Mouse (Mus musculus) lung, adult 2 months (tissue): ENCODE measurements around the gene Zfp366. TPM values are rescaled to one million over a fixed set of nuclear protein-coding genes. Genes with fewer than 3 reads are reported as not detected.

ENCODE experiments used
- DNase-seq: peaks from one replicate; pipeline ENCODE4 v3.0.0; 2022
- H3K4me1 ChIP-seq: fragments of 200-500 bp; 2 replicates; pipeline ENCODE4 v1.6.1; 2011; ENCODE audit warnings: low read length; ENCODE audit not compliant: control insufficient read depth, insufficient read depth
- H3K4me3 ChIP-seq: fragments of 200-500 bp; replicated peaks from 2 replicates; pipeline ENCODE3; 2011; ENCODE audit warnings: low read depth, mild to moderate bottlenecking, control low read depth, low read length; ENCODE audit errors: extremely low read depth
- CTCF ChIP-seq: fragments of 200-500 bp; IDR thresholded peaks from 2 replicates; pipeline ENCODE4 v1.5.1; 2011; ENCODE audit warnings: mild to moderate bottlenecking, low read length, control low read depth; ENCODE audit not compliant: insufficient read depth
- POLR2A ChIP-seq: fragments of 200-500 bp; IDR thresholded peaks from 2 replicates; pipeline ENCODE4 v1.6.1; 2011; ENCODE audit warnings: low read depth, mild to moderate bottlenecking, control low read depth, low read length, borderline replicate concordance; ENCODE audit errors: extremely low read depth
- WGBS: fragments of 180-500 bp; shearing (Covaris S2); methylation state at CpG from one replicate; pipeline ENCODE4 v1.1.7; 2018; 5-methylcytosine and 5-hydroxymethylcytosine counted together
- polyA plus RNA-seq: library from polyadenylated mRNA; depleted of rRNA; stranded (reverse); fragments of >200 nt; gene quantifications from 2 replicates; pipeline ENCODE4 v1.2.3, GENCODE M21; 2012

Gene Zfp366
- polyA plus RNA-seq, 1 experiment: 14.5 TPM

- DNase-seq: no peak
- TF ChIP-seq CTCF (no peak), POLR2A (no peak)
- H3K4me3 ChIP-seq: no peak overlapping the region
- peaks cover 6% of the 10 kb centered on the region; the same call in 1 of the 2 replicates for H3K4me1 ChIP-seq
- WGBS: 42% methylated on average over 16 of the region's 16 CpGs
These were observed 17.3 kb downstream of the Zfp366 start for GRCm38 (mm10) chr13:99201647-99202574.

- Histone ChIP-seq H3K4me1 (peaks cover 10% of the 10 kb centered on the region), H3K4me3 (no peak overlapping the region)
- DNase-seq: no peak
- WGBS: 86% methylated on average over 9 of the region's 9 CpGs
- TF ChIP-seq POLR2A (no peak), CTCF (no peak)
These were observed 22.6 kb downstream of the Zfp366 start for GRCm38 (mm10) chr13:99207214-99207613.

- peaks cover 3% of the 10 kb centered on the region; the same call in 1 of the 2 replicates for H3K4me1 ChIP-seq
- no peak for TF ChIP-seq CTCF
- TF ChIP-seq POLR2A: no peak
- 92% methylated on average over 5 of the region's 5 CpGs for WGBS
- no peak for DNase-seq
- no peak overlapping the region for H3K4me3 ChIP-seq
These were observed 25.2 kb downstream of the Zfp366 start for GRCm38 (mm10) chr13:99209859-99210258.

- Histone ChIP-seq H3K4me3 (no peak overlapping the region), H3K4me1 (peaks cover 3% of the 10 kb centered on the region; the same call in 1 of the 2 replicates)
- no peak for DNase-seq
- TF ChIP-seq CTCF (no peak), POLR2A (no peak)
- 44% methylated on average over 5 of the region's 5 CpGs for WGBS
These were observed 26.2 kb downstream of the Zfp366 start for GRCm38 (mm10) chr13:99210837-99211236.

- Histone ChIP-seq H3K4me3 (no peak overlapping the region), H3K4me1 (peaks cover 6% of the 10 kb centered on the region; the same call in 1 of the 2 replicates)
- TF ChIP-seq CTCF: no peak
- TF ChIP-seq POLR2A: no peak
- WGBS: 65% methylated on average over 5 of the region's 5 CpGs
- DNase-seq: no peak
These were observed 28.4 kb downstream of the Zfp366 start for GRCm38 (mm10) chr13:99212976-99213375.

- DNase-seq: no peak
- peaks cover 11% of the 10 kb centered on the region for H3K4me1 ChIP-seq
- TF ChIP-seq CTCF: no peak
- TF ChIP-seq POLR2A: no peak
- H3K4me3 ChIP-seq: no peak overlapping the region
- WGBS: 85% methylated on average over 2 of the region's 2 CpGs
These were observed 31.4 kb downstream of the Zfp366 start for GRCm38 (mm10) chr13:99216005-99216404.

- TF ChIP-seq CTCF (no peak), POLR2A (no peak)
- Histone ChIP-seq H3K4me3 (no peak overlapping the region), H3K4me1 (peaks cover 10% of the 10 kb centered on the region)
- 35% methylated on average over 4 of the region's 4 CpGs for WGBS
- DNase-seq: no peak
These were observed 33.4 kb downstream of the Zfp366 start for GRCm38 (mm10) chr13:99217984-99218383.

- TF ChIP-seq CTCF (no peak), POLR2A (no peak)
These were observed 35.0 kb downstream of the Zfp366 start for GRCm38 (mm10) chr13:99219586-99219985.

GRCm38 (mm10) chr13:99221996-99222395, 37.4 kb downstream of the Zfp366 start:
- TF ChIP-seq CTCF (no peak), POLR2A (no peak)
- no peak overlapping the region for H3K4me3 ChIP-seq
- H3K4me1 ChIP-seq: peaks cover 16% of the 10 kb centered on the region
- DNase-seq: no peak
- WGBS: 65% methylated on average over 3 of the region's 3 CpGs

More at GRCm38 (mm10) chr13:99219586-99219985, 35.0 kb downstream of the Zfp366 start:
- no peak overlapping the region for H3K4me3 ChIP-seq
- DNase-seq: no peak
- WGBS: 77% methylated on average over 4 of the region's 4 CpGs
- peaks cover 13% of the 10 kb centered on the region for H3K4me1 ChIP-seq

GRCm38 (mm10) chr13:99222476-99222875, 37.9 kb downstream of the Zfp366 start:
- WGBS: 91% methylated on average over 5 of the region's 5 CpGs

More at GRCm38 (mm10) chr13:99222476-99222875, 37.9 kb downstream of the Zfp366 start:
- Histone ChIP-seq H3K4me3 (no peak overlapping the region), H3K4me1 (peaks cover 17% of the 10 kb centered on the region)
- TF ChIP-seq CTCF (no peak), POLR2A (no peak)
- DNase-seq: no peak
